Mouse (Mus musculus) left cerebral cortex, adult 9 months (tissue): ENCODE data around the gene Olfr1392.

ENCODE experiments used
- DNase-seq, 2 experiments: peaks; one replicate each; pipeline ENCODE4 v3.0.0; 2022; ENCODE audit warnings: low spot score in 2 of 2

Gene Olfr1392

GRCm38 (mm10) chr11:49251380-49251761 is 33.7 kb upstream of the Olfr1392 start:
- no peak for DNase-seq

- no peak for DNase-seq
Observed at GRCm38 (mm10) chr11:49252048-49252447, 33.0 kb upstream of the Olfr1392 start.

GRCm38 (mm10) chr11:49253035-49253434 is 32.0 kb upstream of the Olfr1392 start:
- DNase-seq = no peak

GRCm38 (mm10) chr11:49259296-49259695 is 25.8 kb upstream of the Olfr1392 start:
- DNase-seq = no peak

GRCm38 (mm10) chr11:49259829-49260228 is 25.3 kb upstream of the Olfr1392 start:
- DNase-seq = no peak

- DNase-seq = no peak
Observed at GRCm38 (mm10) chr11:49260598-49261312, 24.3 kb upstream of the Olfr1392 start.

GRCm38 (mm10) chr11:49261313-49261855 is 23.7 kb upstream of the Olfr1392 start:
- DNase-seq = no peak

GRCm38 (mm10) chr11:49262286-49262685 is 22.8 kb upstream of the Olfr1392 start:
- DNase-seq = no peak

- DNase-seq = no peak
Observed at GRCm38 (mm10) chr11:49263149-49263548, 21.9 kb upstream of the Olfr1392 start.

- no peak for DNase-seq
Observed at GRCm38 (mm10) chr11:49264081-49264480, 21.0 kb upstream of the Olfr1392 start.

- no peak for DNase-seq
Observed at GRCm38 (mm10) chr11:49264622-49265021, 20.5 kb upstream of the Olfr1392 start.

GRCm38 (mm10) chr11:49265101-49265500 is 20.0 kb upstream of the Olfr1392 start:
- no peak for DNase-seq

- no peak for DNase-seq
Observed at GRCm38 (mm10) chr11:49266671-49267070, 18.4 kb upstream of the Olfr1392 start.

- no peak for DNase-seq
Observed at GRCm38 (mm10) chr11:49267316-49267715, 17.8 kb upstream of the Olfr1392 start.

- DNase-seq = no peak
Observed at GRCm38 (mm10) chr11:49267970-49268579, 17.0 kb upstream of the Olfr1392 start.

- no peak for DNase-seq
Observed at GRCm38 (mm10) chr11:49269761-49270160, 15.3 kb upstream of the Olfr1392 start.

GRCm38 (mm10) chr11:49270368-49270767 is 14.7 kb upstream of the Olfr1392 start:
- no peak for DNase-seq

- DNase-seq = peak in 1 of 2 experiments; percentile 53
Observed at GRCm38 (mm10) chr11:49271334-49271733, 13.7 kb upstream of the Olfr1392 start.

GRCm38 (mm10) chr11:49273834-49274519 is 11.1 kb upstream of the Olfr1392 start:
- no peak for DNase-seq

- DNase-seq = no peak
Observed at GRCm38 (mm10) chr11:49278222-49278621, 6.9 kb upstream of the Olfr1392 start, which contains the start of gene Olfr1393. Gene Olfr1393, plus strand, starts transcription at chr11:49278304.

- DNase-seq = peak; percentile 40 to 48
Observed at GRCm38 (mm10) chr11:49287251-49287650, 2.2 kb downstream of the Olfr1392 start.

- DNase-seq = peak in 1 of 2 experiments; percentile 61
Observed at GRCm38 (mm10) chr11:49292777-49293176, 7.7 kb downstream of the Olfr1392 start.
